Mouse (Mus musculus) kidney, postnatal 0 days (tissue): ENCODE measurements around the gene Tsc22d1. TPM values are rescaled to one million over a fixed set of nuclear protein-coding genes. Genes with fewer than 3 reads are reported as not detected.

Experiments used
- ATAC-seq: fragments of 200-750 bp; cut with Nextera tagmentation; replicated peaks from 2 replicates; pipeline ENCODE4 v1.8.0; 2017; ENCODE audit warnings: low read depth, moderate number of reproducible peaks, moderate TSS enrichment, moderate library complexity; ENCODE audit not compliant: low FRiP score
- DNase-seq: peaks from one replicate; pipeline ENCODE4 v3.0.0-alpha.2; 2016; ENCODE audit warnings: low spot score
- H3K27ac ChIP-seq: fragments of 300-500 bp; sonication (generic); 2 replicates; pipeline ENCODE4 v1.5.1; 2014; ENCODE audit warnings: mild to moderate bottlenecking
- H3K27me3 ChIP-seq: fragments of 300-500 bp; sonication (generic); 2 replicates; pipeline ENCODE4 v1.6.1; 2014; ENCODE audit warnings: low read length, mixed read lengths; ENCODE audit not compliant: insufficient read depth
- H3K36me3 ChIP-seq: fragments of 300-500 bp; sonication (generic); 2 replicates; pipeline ENCODE4 v1.6.1; 2014; ENCODE audit warnings: low read length, mixed read lengths; ENCODE audit not compliant: insufficient read depth
- H3K4me1 ChIP-seq: fragments of 300-500 bp; sonication (generic); replicated peaks from 2 replicates; pipeline ENCODE4 v1.6.1; 2014; ENCODE audit warnings: antibody characterized with exemption, low read length, mixed read lengths; ENCODE audit not compliant: insufficient read depth
- H3K4me2 ChIP-seq: fragments of 300-500 bp; sonication (generic); 2 replicates; pipeline ENCODE4 v1.6.1; 2014; ENCODE audit warnings: mild to moderate bottlenecking, low read length, moderate library complexity, mixed read lengths
- H3K4me3 ChIP-seq: fragments of 300-500 bp; sonication (generic); replicated peaks from 2 replicates; pipeline ENCODE4 v1.5.1; 2014; ENCODE audit warnings: low read depth, low read length
- H3K9ac ChIP-seq: fragments of 300-500 bp; sonication (generic); 2 replicates; pipeline ENCODE4 v1.6.1; 2014; ENCODE audit warnings: low read depth, low read length
- H3K9me3 ChIP-seq: fragments of 300-500 bp; sonication (generic); replicated peaks from 2 replicates; pipeline ENCODE4 v1.6.1; 2016; ENCODE audit warnings: low read length, inconsistent platforms, mixed read lengths
- CTCF ChIP-seq: IDR thresholded peaks from 2 replicates; pipeline ENCODE4 v1.5.1; 2016; ENCODE audit warnings: antibody characterized with exemption, low read depth, mild to moderate bottlenecking, moderate library complexity
- WGBS: fragments of 180-500 bp; shearing (Covaris S2); extraction: QIAGEN DNeasy Blood & Tissue Kit; methylation state at CpG from one replicate; pipeline ENCODE4 v1.1.7; 2014; 5-methylcytosine and 5-hydroxymethylcytosine counted together
- polyA plus RNA-seq: library from polyadenylated mRNA; unstranded; fragments of >200 nt; fragmentation: Nextera tagmentation; extraction: Ambion mirVana; gene quantifications from 2 replicates; pipeline ENCODE4 v1.2.1, GENCODE M21; 2015

Tsc22d1 gene
- 756 and 772 TPM in 2 replicates for polyA plus RNA-seq

DNA sequence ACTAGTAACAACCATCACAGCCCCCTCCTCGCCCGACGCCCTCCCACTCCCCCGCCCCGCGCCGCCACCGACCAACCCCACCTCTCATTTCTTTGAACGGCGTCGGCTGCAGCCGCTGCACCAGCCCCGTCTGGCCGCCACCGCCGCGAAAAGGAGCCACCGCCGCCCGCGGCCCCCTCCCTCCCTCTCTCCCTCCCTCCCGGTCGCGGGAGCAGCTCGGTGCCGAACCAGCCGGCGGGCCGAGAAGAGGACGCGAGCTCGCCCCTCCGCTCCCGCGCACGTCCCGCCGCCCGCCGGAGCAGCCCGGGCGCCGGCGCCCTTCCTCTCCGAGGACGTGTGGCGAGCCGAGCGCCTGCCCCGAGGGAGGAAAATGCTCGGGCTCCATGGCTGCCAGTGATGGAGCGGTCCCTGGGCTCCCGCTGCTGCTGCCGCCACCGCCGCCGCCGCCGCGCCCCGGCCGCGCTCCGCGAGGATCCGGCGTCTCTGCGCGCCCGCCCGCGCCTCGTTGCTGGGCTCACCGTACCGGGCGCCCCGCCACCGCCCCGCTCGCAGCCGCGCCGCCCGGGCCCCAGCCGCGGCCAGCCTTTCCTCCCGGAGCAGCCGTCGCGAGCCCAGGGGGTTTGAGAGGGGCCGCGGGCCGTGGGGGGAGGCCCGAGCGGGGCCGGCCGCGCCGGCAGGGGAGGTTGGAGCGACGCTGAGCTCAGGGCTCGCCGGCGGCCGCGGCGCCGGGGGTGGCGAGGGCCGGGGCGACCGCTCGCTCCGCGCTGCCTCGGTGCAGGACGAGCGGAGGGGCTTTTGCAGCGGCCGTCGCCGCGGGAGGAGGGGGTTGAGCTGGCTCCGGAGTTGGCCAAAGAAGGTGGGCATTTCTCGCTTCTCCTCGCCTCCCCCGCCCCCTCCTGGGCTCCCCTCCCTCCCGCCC lies at the start of gene Tsc22d1:
Tsc22d1 (plus strand) TSS at position 100 of the 919 bp plus-strand sequence.
- Histone ChIP-seq H3K36me3 (peaks cover 8% of the 10 kb centered on the region; the same call in 1 of the 2 replicates), H3K4me2 (peak within 1 kb of the TSS; percentile 88), H3K9me3 (no peaks in the 10 kb centered on the region), H3K4me1 (peaks cover 27% of the 10 kb centered on the region), H3K9ac (peak within 1 kb of the TSS; percentile 98), H3K27ac (peak within 1 kb of the TSS; percentile 98), H3K27me3 (no peaks in the 10 kb centered on the region), H3K4me3 (peak within 1 kb of the TSS; percentile 95)
- peak; percentile 49 for DNase-seq
- 1% methylated on average over 79 of the region's 128 CpGs for WGBS
- ATAC-seq, result peak; percentile 15
- no peak for TF ChIP-seq CTCF

DNA sequence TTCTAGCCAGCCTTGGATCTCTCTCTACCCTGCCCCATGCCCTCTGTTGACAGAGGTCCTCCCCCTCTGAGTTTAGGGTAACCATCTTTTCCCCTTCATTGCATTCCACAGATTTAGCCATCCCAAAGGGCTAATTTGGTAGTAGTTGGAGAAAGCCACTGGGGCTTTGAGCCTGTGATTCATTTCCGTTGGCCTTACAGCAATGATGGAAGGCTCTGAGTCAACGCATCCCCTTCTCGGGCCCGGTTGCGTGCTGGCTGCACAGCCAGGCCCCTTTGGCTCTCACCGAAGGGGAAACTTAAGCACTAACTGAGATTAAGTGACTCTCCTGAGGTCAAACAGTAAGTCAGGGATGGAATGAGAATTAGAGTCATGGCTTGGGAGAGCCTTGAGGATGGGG lies 41.1 kb upstream of the Tsc22d1 start:
- Histone ChIP-seq H3K36me3 (no peaks in the 10 kb centered on the region), H3K9ac (no peak overlapping the region), H3K4me1 (no peaks in the 10 kb centered on the region), H3K4me2 (no peak overlapping the region), H3K27me3 (no peaks in the 10 kb centered on the region), H3K4me3 (no peak overlapping the region), H3K9me3 (no peaks in the 10 kb centered on the region), H3K27ac (no peak overlapping the region)
- ATAC-seq (no peak), DNase-seq (no peak)
- no peak for TF ChIP-seq CTCF
- WGBS, result 85% methylated on average over 6 of the region's 6 CpGs

DNA sequence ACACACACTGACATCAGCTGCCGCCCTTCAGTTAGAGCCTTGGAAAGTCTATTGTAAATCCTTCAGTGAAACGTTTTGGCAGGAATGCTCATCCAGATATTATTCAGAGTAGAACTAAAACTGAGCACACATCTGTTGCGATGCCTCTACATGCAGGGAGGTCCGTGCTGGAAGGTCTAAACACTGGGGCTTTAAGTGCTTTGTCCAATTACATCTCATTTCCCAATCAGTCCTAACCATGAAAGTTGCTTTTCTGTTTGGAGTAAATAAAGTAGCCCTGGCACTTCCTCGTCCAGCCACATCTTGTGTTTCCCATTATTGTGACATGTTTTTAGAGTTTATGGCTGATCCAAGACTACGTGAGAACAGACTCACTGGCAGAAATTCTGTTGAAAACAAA lies 40.2 kb upstream of the Tsc22d1 start:
- Histone ChIP-seq H3K4me2 (no peak overlapping the region), H3K9ac (no peak overlapping the region), H3K9me3 (no peaks in the 10 kb centered on the region), H3K4me1 (no peaks in the 10 kb centered on the region), H3K27me3 (no peaks in the 10 kb centered on the region), H3K27ac (no peak overlapping the region), H3K36me3 (no peaks in the 10 kb centered on the region), H3K4me3 (no peak overlapping the region)
- ATAC-seq (no peak), DNase-seq (no peak)
- no peak for TF ChIP-seq CTCF
- 73% methylated on average over 6 of the region's 6 CpGs for WGBS

DNA sequence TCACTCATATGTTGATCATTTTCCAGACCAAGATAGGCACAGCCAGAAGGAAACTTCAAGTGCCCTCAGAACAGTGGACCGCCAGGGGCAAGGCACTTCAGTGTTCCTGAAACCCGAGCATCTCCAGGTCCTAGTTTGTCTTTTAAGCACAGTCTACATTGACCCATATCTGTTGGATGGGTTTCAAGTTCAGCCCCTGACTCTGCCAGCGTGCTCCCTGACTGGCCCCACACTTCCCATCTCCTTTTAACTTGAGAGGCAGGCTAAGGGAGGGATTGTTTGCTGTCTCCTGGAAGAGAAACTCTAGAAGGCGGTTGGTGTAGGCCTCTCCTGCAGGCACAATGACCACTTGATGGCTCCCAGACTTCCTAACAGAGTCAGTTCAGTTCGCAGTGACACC lies 38.2 kb upstream of the Tsc22d1 start:
- TF ChIP-seq CTCF, result no peak
- H3K4me2 ChIP-seq, result no peak overlapping the region
- H3K9me3 ChIP-seq, result no peaks in the 10 kb centered on the region
- H3K27ac ChIP-seq, result no peak overlapping the region
- H3K36me3 ChIP-seq, result no peaks in the 10 kb centered on the region
- no peak overlapping the region for H3K4me3 ChIP-seq
- no peak overlapping the region for H3K9ac ChIP-seq
- no peaks in the 10 kb centered on the region for H3K4me1 ChIP-seq
- no peak for ATAC-seq
- peak; percentile 78 for DNase-seq
- H3K27me3 ChIP-seq, result no peaks in the 10 kb centered on the region
- 51% methylated on average over 5 of the region's 5 CpGs for WGBS

DNA sequence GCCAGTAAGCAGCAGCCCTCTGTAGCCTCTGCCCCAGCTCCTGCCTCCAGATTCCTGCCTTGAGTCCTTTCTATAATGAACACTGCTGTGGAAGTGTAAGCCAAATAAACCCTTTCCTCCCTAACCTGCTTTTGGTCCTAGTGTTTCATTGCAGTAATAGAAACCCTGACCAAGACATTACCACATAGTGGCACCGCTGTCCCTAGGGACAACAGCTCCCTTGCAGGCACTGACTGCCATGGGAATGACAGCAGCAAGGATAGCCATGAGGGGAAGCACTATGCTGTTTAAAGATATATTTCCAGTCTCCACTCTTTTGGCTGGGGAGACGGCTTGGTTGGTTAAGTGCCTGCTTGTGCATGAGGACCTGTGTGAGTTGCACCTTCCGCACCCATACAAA lies 35.4 kb upstream of the Tsc22d1 start:
- DNase-seq (no peak), ATAC-seq (no peak)
- no peaks in the 10 kb centered on the region for H3K4me1 ChIP-seq
- H3K27ac ChIP-seq, result no peak overlapping the region
- H3K36me3 ChIP-seq, result no peaks in the 10 kb centered on the region
- H3K27me3 ChIP-seq, result no peaks in the 10 kb centered on the region
- H3K4me2 ChIP-seq, result no peak overlapping the region
- 93% methylated on average over 3 of the region's 3 CpGs for WGBS
- H3K9me3 ChIP-seq, result no peaks in the 10 kb centered on the region
- TF ChIP-seq CTCF, result no peak
- no peak overlapping the region for H3K9ac ChIP-seq
- no peak overlapping the region for H3K4me3 ChIP-seq

DNA sequence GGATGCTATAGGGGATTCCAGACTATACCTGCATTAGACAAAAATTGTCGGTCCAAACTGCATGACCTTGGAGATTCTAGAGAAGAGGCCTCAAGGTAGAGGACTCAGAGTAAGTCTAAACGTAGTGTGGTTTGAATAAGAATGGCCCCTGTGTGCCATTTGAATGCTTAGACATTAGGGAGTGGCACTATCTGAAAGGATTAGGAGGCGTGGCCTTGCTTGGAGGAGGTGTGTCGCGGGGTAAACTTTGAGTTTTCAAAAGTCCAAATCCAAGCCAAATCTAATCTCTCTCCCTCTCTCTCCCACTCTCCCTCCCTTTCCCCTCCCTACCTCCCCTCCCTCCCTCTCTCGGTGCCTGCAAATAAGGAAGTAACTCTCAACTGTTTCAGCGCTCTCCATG lies 26.7 kb upstream of the Tsc22d1 start:
- ATAC-seq (no peak), DNase-seq (no peak)
- 82% methylated on average over 7 of the region's 7 CpGs for WGBS
- Histone ChIP-seq H3K4me3 (no peak overlapping the region), H3K27ac (no peak overlapping the region), H3K36me3 (no peaks in the 10 kb centered on the region), H3K4me1 (no peaks in the 10 kb centered on the region), H3K4me2 (no peak overlapping the region), H3K9ac (no peak overlapping the region), H3K9me3 (no peaks in the 10 kb centered on the region), H3K27me3 (no peaks in the 10 kb centered on the region)
- no peak for TF ChIP-seq CTCF
